Mouse (Mus musculus): Measurements from ENCODE around the gene Hk2. TPM values are rescaled to one million over a fixed set of nuclear protein-coding genes. Genes with fewer than 3 reads are reported as not detected.

Hk2 gene
- polyA plus RNA-seq, 1 experiment from 2014 or later, result 4.0 TPM

GRCm38 (mm10) chr6:82798202-82798737, 24.0 kb upstream of the Hk2 start:
- Histone ChIP-seq H3K4me2 (ENCODE audit: low read length) (no peak overlapping the region), H3K9me3 (ENCODE audit: control insufficient read depth, low read length) (no peaks in the 10 kb centered on the region), H3K27ac (replicated peaks; ENCODE audit: low read depth, low read length) (no peak overlapping the region), H3K9ac (replicated peaks; ENCODE audit: low read length) (no peak overlapping the region), H3K27me3 (ENCODE audit: control insufficient read depth, insufficient read depth, low read length) (no peaks in the 10 kb centered on the region), H3K4me3 (replicated peaks; ENCODE audit: low read depth, low read length) (no peak overlapping the region), H3K36me3 (ENCODE audit: control insufficient read depth, insufficient read depth, low read length) (no peaks in the 10 kb centered on the region), H3K4me1 (ENCODE audit: control insufficient read depth, insufficient read depth, low read length) (no peaks in the 10 kb centered on the region)
- no peak for DNase-seq
- ATAC-seq (ENCODE audit: low FRiP score, low TSS enrichment), result no peak
- WGBS, result 73% methylated on average over 3 of the region's 3 CpGs

GRCm38 (mm10) chr6:82797300-82797839, 23.1 kb upstream of the Hk2 start:
- ATAC-seq (ENCODE audit: low FRiP score, low TSS enrichment), result no peak
- no peak overlapping the region for H3K9ac ChIP-seq (replicated peaks; ENCODE audit: low read length)
- H3K4me3 ChIP-seq (replicated peaks; ENCODE audit: low read depth, low read length), result no peak overlapping the region
- no peak overlapping the region for H3K4me2 ChIP-seq (ENCODE audit: low read length)
- no peaks in the 10 kb centered on the region for H3K9me3 ChIP-seq (ENCODE audit: control insufficient read depth, low read length)
- WGBS, result 74% methylated on average over 5 of the region's 5 CpGs
- H3K36me3 ChIP-seq (ENCODE audit: control insufficient read depth, insufficient read depth, low read length), result no peaks in the 10 kb centered on the region
- no peaks in the 10 kb centered on the region for H3K4me1 ChIP-seq (ENCODE audit: control insufficient read depth, insufficient read depth, low read length)
- H3K27me3 ChIP-seq (ENCODE audit: control insufficient read depth, insufficient read depth, low read length), result no peaks in the 10 kb centered on the region
- H3K27ac ChIP-seq (replicated peaks; ENCODE audit: low read depth, low read length), result no peak overlapping the region
- DNase-seq, result no peak

GRCm38 (mm10) chr6:82790864-82791263, 16.6 kb upstream of the Hk2 start:
- no peaks in the 10 kb centered on the region for H3K9me3 ChIP-seq (ENCODE audit: control insufficient read depth, low read length)
- ATAC-seq (ENCODE audit: low FRiP score, low TSS enrichment), result no peak
- no peak for DNase-seq
- no peaks in the 10 kb centered on the region for H3K4me1 ChIP-seq (ENCODE audit: control insufficient read depth, insufficient read depth, low read length)
- no peak overlapping the region for H3K4me3 ChIP-seq (replicated peaks; ENCODE audit: low read depth, low read length)
- no peaks in the 10 kb centered on the region for H3K27me3 ChIP-seq (ENCODE audit: control insufficient read depth, insufficient read depth, low read length)
- no peak overlapping the region for H3K4me2 ChIP-seq (ENCODE audit: low read length)
- no peak overlapping the region for H3K27ac ChIP-seq (replicated peaks; ENCODE audit: low read depth, low read length)
- WGBS, result 86% methylated on average over 2 of the region's 2 CpGs
- no peaks in the 10 kb centered on the region for H3K36me3 ChIP-seq (ENCODE audit: control insufficient read depth, insufficient read depth, low read length)
- no peak overlapping the region for H3K9ac ChIP-seq (replicated peaks; ENCODE audit: low read length)

GRCm38 (mm10) chr6:82783906-82784305, 9.7 kb upstream of the Hk2 start:
- DNase-seq (no peak), ATAC-seq (ENCODE audit: low FRiP score, low TSS enrichment) (no peak)
- Histone ChIP-seq H3K4me2 (ENCODE audit: low read length) (no peak overlapping the region), H3K27ac (replicated peaks; ENCODE audit: low read depth, low read length) (no peak overlapping the region), H3K9me3 (ENCODE audit: control insufficient read depth, low read length) (no peaks in the 10 kb centered on the region), H3K4me3 (replicated peaks; ENCODE audit: low read depth, low read length) (no peak overlapping the region), H3K9ac (replicated peaks; ENCODE audit: low read length) (no peak overlapping the region), H3K4me1 (ENCODE audit: control insufficient read depth, insufficient read depth, low read length) (no peaks in the 10 kb centered on the region), H3K36me3 (ENCODE audit: control insufficient read depth, insufficient read depth, low read length) (no peaks in the 10 kb centered on the region), H3K27me3 (ENCODE audit: control insufficient read depth, insufficient read depth, low read length) (no peaks in the 10 kb centered on the region)
- 69% methylated on average over 4 of the region's 4 CpGs for WGBS

GRCm38 (mm10) chr6:82780802-82781393, 6.6 kb upstream of the Hk2 start:
- no peaks in the 10 kb centered on the region for H3K27me3 ChIP-seq (ENCODE audit: control insufficient read depth, insufficient read depth, low read length)
- no peaks in the 10 kb centered on the region for H3K4me1 ChIP-seq (ENCODE audit: control insufficient read depth, insufficient read depth, low read length)
- WGBS, result 53% methylated on average over 8 of the region's 8 CpGs
- no peak overlapping the region for H3K4me3 ChIP-seq (replicated peaks; ENCODE audit: low read depth, low read length)
- no peak overlapping the region for H3K27ac ChIP-seq (replicated peaks; ENCODE audit: low read depth, low read length)
- H3K9ac ChIP-seq (replicated peaks; ENCODE audit: low read length), result no peak overlapping the region
- no peaks in the 10 kb centered on the region for H3K9me3 ChIP-seq (ENCODE audit: control insufficient read depth, low read length)
- ATAC-seq (ENCODE audit: low FRiP score, low TSS enrichment) (no peak), DNase-seq (no peak)
- no peaks in the 10 kb centered on the region for H3K36me3 ChIP-seq (ENCODE audit: control insufficient read depth, insufficient read depth, low read length)
- H3K4me2 ChIP-seq (ENCODE audit: low read length), result no peak overlapping the region

- Histone ChIP-seq H3K4me2 (ENCODE audit: low read length) (no peak overlapping the region), H3K4me3 (replicated peaks; ENCODE audit: low read depth, low read length) (no peak overlapping the region), H3K36me3 (ENCODE audit: control insufficient read depth, insufficient read depth, low read length) (no peaks in the 10 kb centered on the region), H3K4me1 (ENCODE audit: control insufficient read depth, insufficient read depth, low read length) (no peaks in the 10 kb centered on the region), H3K9me3 (ENCODE audit: control insufficient read depth, low read length) (no peaks in the 10 kb centered on the region), H3K9ac (replicated peaks; ENCODE audit: low read length) (no peak overlapping the region), H3K27ac (replicated peaks; ENCODE audit: low read depth, low read length) (no peak overlapping the region), H3K27me3 (ENCODE audit: control insufficient read depth, insufficient read depth, low read length) (peaks cover 5% of the 10 kb centered on the region; the same call in 1 of the 2 replicates)
- WGBS, result 70% methylated on average over 4 of the region's 4 CpGs
- DNase-seq, result no peak
- ATAC-seq (ENCODE audit: low FRiP score, low TSS enrichment), result no peak
These were observed 6.1 kb upstream of the Hk2 start for GRCm38 (mm10) chr6:82780369-82780768.

- H3K9me3 ChIP-seq (ENCODE audit: control insufficient read depth, low read length), result no peaks in the 10 kb centered on the region
- 93% methylated on average over 4 of the region's 4 CpGs for WGBS
- H3K4me2 ChIP-seq (ENCODE audit: low read length), result no peak overlapping the region
- H3K27ac ChIP-seq (replicated peaks; ENCODE audit: low read depth, low read length), result no peak overlapping the region
- H3K4me3 ChIP-seq (replicated peaks; ENCODE audit: low read depth, low read length), result no peak overlapping the region
- no peak overlapping the region for H3K9ac ChIP-seq (replicated peaks; ENCODE audit: low read length)
- no peaks in the 10 kb centered on the region for H3K36me3 ChIP-seq (ENCODE audit: control insufficient read depth, insufficient read depth, low read length)
- H3K4me1 ChIP-seq (ENCODE audit: control insufficient read depth, insufficient read depth, low read length), result peaks cover 5% of the 10 kb centered on the region; the same call in 1 of the 2 replicates
- DNase-seq (no peak), ATAC-seq (ENCODE audit: low FRiP score, low TSS enrichment) (no peak)
- H3K27me3 ChIP-seq (ENCODE audit: control insufficient read depth, insufficient read depth, low read length), result peaks cover 11% of the 10 kb centered on the region; the same call in 1 of the 2 replicates
These were observed 2.9 kb upstream of the Hk2 start for GRCm38 (mm10) chr6:82777124-82777654.

- no peak for DNase-seq
- ATAC-seq (ENCODE audit: low FRiP score, low TSS enrichment), result no peak
- Histone ChIP-seq H3K36me3 (ENCODE audit: control insufficient read depth, insufficient read depth, low read length) (no peaks in the 10 kb centered on the region), H3K4me1 (ENCODE audit: control insufficient read depth, insufficient read depth, low read length) (peaks cover 5% of the 10 kb centered on the region; the same call in 1 of the 2 replicates), H3K4me2 (ENCODE audit: low read length) (no peak overlapping the region), H3K27me3 (ENCODE audit: control insufficient read depth, insufficient read depth, low read length) (peaks cover 15% of the 10 kb centered on the region), H3K9me3 (ENCODE audit: control insufficient read depth, low read length) (no peaks in the 10 kb centered on the region), H3K27ac (replicated peaks; ENCODE audit: low read depth, low read length) (no peak overlapping the region), H3K4me3 (replicated peaks; ENCODE audit: low read depth, low read length) (no peak overlapping the region), H3K9ac (replicated peaks; ENCODE audit: low read length) (no peak overlapping the region)
- 84% methylated on average over 6 of the region's 6 CpGs for WGBS
These were observed 1.1 kb upstream of the Hk2 start for GRCm38 (mm10) chr6:82775386-82775785.
